Mouse (Mus musculus): ENCODE results near the gene Eif5a.

- TF ChIP-seq POLR2A (IDR thresholded peaks at IDR 0.05; ENCODE audit: low read depth, low read length) = no peak
- TF ChIP-seq CTCF (IDR thresholded peaks at IDR 0.05; ENCODE audit: borderline replicate concordance, insufficient read depth, low read length) = no peak
Observed at GRCm38 (mm10) chr11:69902972-69903371, 18.8 kb downstream of the Eif5a start.
